Mouse (Mus musculus) frontal cortex, adult 2 months (tissue): Measurements from ENCODE around the gene Cmya5. TPM values are rescaled to one million over a fixed set of nuclear protein-coding genes. Genes with fewer than 3 reads are reported as not detected.
"Not testable (repeated sequence)": the region's sequence is repeated elsewhere in the genome, so short reads cannot be mapped to it uniquely, and the experiment has no call there.

Experiments used
- DNase-seq, 2 experiments: peaks; one replicate each; pipeline ENCODE4 v3.0.0; 2022; ENCODE audit warnings: low spot score in 1 of 2; ENCODE audit errors: extremely low spot score in 1 of 2
- polyA plus RNA-seq: library from polyadenylated mRNA; depleted of rRNA; stranded (reverse); fragments of >200 nt; gene quantifications from 2 replicates; pipeline ENCODE4 v1.2.3, GENCODE M21; 2012; rRNA removed

The Cmya5 gene
- polyA plus RNA-seq, result 1.2 and 1.3 TPM in 2 replicates

DNA sequence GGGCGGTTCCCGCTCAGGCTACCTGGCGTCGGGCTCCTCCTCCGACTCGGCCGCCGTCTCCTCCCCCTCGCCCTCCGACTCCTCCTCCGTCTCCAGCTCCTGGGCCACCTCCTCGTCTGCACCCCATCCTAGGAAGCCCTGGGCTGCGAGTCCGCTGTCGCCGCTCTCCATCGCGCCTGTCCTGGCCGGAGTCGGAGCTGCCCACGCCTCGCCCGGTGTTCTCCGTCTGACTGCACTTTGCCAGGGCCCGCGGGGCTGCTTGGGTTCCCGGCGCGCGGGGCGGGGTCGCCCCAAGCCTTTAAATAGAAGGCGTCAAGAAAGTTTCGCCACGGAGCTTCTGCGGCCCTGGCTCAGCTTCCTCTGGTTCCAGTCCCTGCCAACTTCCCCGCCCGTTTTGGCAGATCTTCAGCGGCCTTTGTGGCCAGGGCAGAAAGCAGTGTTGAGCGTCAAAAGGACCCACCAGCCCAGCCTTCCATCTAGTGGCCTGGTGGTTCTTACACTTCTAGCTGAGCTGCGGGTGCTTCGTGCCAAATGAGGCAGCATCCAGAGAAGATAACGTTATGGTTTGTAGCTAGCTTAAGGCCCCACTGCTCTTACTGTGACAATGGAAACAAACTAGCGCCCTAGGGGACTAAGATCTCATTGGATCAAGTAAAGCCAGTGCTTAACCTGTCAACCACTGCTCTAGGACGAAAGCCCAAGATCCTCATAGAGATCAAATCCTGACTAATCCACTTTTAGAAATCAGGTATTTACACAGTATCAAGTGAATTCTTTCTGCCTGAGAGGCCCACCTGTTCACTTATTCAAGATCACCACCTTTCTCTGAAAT is at the start of gene Cmya5:
Gene Cmya5 (minus strand): TSS at position 389 of the 832 bp plus-strand sequence.
- peak; percentile 64 to 87 for DNase-seq

DNA sequence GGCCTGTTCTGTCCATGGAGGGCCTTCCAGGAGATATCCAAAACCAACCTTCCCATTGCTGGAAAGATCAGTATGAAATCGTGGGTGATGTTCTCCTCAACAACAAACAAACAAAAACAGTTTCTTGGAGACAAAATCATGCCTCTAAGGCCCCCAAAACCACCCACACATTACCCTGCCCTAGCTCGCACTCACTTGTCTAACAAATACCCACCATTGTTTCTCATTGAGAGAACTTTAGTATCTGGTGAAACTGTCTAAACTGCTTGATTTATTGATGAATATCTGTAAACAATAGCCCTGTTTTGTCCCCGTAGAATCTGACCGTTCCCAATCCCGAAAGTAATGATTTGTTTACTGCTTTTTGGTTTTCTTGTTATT is 48.1 kb upstream of the Cmya5 start:
- no peak for DNase-seq

DNA sequence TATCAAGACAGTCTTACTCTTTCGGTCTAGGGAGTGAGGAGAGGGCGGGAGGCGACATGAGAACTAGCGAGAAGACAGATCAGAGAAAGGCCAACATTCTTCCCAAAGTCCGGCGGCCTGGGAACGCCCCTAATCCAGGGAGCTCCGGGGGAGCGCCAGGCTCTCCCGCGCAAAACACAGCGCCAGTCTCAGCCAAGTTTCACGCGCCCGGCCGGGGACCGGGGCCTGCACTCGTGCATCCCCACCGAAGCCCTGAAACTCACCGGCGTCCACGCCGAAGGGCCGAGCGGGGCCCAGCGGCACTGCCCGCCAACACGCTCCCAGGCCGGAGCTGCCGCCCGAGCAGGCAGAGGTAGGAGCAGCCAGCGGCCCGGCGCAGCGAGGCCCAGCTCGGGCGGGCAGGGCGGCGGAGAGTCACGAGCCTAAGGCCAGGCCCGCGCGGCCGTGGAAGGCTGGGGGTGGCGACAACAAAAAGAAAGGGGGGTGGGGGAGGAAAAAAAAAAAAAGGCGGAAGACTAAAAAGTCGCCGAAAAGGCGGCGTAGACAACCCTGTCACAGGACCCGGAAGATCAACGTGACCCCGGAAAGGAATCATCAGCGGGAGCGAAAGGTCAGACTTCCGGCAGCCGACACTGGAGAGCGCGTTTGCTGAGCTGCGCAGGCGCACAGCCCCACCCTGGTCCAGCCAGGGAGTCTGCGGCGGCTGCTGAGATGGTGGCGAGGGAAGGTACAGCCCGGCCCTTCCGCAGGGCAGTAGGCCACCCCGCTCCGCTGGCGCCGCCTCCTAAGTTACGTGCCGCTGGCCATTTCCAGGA is 47.5 kb upstream of the Cmya5 start, which contains the start of gene Tent2:
Gene Tent2 (minus strand): TSS at position 555 of the 815 bp plus-strand sequence.
- DNase-seq, result peak; percentile 89 to 96

DNA sequence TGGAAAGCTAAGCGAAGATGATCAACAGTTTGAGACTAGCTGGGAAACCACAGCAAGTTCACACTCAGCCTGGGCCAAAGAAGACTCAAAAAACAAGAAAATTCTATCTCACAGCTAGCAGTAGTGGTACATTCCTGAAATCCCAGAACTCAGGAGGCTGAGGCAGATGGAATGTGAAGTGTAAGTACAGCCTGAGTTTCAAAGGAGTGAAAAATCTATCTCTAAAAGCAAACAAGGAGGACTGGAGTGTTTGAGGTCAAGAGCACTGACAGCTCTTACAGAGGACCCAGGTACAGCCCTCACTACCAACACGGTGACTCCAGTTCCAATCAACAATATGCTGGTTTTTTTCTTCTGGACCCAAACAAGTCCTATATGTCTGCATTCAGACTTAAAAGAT is 44.9 kb upstream of the Cmya5 start:
- no peak for DNase-seq

DNA sequence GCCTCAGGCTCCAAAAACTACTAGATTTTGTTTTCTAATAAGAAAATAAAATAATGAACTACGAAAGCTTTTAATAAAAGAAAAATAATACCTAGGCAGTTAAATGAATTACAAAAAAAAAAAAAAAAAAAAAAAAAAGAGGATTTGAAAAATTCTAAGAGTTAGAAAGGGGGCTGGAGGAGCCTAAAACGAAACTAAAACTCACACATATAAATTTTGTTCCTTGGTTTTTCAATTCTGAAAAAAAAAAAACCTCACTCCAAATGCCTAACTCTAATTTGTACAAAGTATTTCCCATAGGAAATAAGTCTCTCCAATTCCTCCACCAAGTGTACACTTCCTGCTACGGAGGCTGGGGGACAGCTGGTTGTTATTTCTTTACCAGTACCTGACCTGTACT is 44.2 kb upstream of the Cmya5 start:
- DNase-seq, result no peak

DNA sequence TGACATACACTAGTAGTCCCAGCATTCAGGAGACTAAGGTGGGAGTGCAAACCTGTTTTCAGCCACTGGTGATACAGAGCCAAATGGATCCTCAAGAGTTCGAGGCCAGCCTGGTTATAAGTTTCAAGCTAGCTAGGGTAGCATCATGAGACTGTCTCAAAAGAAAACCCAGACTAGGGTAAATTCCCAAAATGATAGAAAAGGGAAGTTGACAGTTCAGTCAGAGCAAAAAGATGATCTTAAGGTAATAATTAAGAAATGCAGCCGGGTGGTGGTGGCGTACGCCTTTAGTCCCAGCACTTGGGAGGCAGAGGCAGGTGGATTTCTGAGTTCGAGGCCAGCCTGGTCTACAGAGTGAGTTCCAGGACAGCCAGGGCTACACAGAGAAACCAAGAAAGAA is 43.3 kb upstream of the Cmya5 start:
- not testable (repeated sequence) for DNase-seq

DNA sequence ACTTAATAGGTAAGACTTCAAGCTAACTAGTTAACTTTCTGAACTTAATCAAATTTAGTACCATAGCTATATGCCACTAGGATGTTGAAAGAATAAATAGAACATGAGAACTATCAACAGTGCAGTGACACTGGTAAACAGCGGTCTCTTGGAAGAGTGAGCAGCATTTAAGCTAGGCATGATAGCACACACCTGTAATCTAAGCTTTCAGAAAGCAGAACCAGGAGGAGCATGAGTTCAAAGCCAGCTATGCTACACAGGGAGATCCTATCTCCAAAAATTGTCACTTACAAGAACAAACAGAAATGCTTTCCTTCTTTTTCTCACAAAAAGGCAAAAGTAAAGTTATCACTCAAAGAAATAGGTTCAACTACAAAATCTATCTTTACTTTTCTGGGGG is 35.8 kb upstream of the Cmya5 start:
- DNase-seq, result no peak

DNA sequence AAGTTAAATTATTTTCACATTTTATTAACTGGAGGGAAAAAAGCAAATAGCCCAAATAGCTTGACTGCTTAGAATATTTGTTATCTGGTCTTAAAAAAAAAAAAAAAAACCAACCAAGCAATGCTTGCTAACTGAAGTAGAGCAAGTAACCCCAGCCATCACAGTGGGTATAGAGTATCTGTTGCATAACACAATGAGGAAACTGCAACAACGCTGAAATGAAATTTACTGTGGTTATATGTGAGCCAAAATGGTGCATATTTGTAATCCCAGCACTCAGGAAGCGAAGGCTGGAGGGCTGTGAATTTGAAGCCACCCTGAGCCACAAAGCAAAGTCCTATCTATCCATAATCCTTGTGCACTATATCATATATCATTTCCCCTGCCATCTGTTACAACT is 35.0 kb upstream of the Cmya5 start:
- DNase-seq, result no peak

DNA sequence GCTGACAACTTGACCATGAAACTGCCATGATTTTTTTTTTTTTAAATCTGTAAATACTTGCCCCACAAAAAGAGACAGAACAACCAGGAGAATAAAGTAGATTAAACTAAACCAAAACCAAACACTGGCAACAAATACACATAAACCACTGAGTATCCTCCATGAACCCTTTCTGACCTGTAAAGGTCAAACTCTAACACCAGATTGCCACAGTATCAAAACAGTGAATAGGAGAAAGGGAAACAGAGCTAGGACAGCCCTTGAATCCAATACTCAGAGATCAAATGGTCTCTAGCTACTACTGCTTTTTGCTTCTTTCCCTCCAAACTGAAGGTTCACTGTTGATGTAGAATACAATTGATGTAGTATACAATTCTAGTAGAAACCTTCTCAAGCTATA is 33.0 kb upstream of the Cmya5 start:
- no peak for DNase-seq

DNA sequence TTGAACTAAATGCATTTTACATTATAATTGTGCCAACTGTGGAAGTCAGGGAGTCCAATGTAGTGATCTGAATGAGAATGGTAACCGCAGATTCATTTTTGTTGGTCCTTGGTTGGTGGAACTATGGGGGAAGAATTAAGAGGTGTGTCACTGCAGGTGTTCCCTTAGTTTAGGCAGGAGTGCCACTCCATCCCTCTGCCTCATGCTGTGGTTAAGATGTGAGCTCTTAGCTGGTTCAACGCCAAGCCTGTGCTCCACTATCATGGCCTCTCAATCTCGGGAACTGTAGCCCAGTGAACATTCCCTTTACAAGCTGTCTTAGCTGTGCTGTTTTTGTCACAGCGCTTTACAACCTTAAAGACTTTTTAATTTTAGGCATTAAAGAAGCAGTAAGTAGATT is 18.8 kb upstream of the Cmya5 start:
- DNase-seq, result no peak

DNA sequence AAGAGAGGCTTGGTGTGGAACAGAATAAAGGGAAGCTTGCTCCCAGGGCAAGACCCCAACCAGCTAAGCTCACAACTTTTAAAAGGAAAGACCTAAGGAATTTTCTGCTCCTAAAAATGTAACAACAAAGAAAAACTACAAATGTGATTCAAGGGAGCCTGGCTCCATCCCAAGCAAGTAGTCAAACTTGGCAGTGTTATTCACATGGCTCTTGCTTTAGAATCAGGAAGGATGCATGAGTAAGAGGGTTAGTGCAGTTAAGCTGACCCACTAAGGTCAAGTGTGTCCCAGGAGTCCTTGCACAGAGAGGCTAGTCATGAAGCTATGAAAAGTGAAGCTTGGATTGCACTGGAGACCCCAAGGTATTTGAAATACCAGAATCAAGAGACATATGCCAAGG is 17.9 kb upstream of the Cmya5 start:
- DNase-seq, result no peak

DNA sequence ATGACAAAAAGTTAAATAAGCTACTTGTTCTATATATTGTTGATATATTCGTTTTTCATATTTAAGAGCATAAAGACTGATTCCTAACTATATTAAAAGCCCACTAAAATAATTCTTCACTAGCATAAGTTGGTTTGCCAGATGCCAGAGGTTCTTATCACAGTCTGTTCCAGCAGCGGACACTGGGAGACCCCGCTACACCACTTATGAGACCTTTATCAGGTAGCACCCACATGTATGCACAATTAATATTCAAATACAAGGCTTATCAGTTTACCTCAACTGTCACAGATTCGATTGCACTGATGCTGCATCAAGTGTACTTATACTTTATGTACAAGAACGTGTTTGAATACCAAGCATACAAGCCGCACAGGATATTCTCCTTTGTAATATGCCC is 13.7 kb upstream of the Cmya5 start:
- no peak for DNase-seq

DNA sequence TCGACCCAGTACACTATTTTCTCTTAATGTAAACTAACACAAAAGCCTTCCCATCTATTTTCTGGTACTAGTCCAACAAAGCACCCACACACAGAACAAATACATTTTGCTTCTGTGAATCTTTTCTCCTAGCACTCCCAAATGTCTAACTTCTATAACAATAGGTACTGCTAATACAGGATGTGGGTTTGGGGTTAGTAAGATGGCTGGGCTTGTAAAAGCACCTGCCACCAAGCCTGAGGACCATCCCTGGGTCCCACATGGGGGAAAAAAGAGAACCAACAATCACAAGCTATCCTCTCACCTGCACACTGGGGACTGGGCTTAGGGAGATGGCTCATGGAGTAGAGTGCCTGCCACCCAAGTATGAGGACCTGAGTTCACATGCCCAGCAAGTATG is 8.8 kb upstream of the Cmya5 start:
- no peak for DNase-seq

DNA sequence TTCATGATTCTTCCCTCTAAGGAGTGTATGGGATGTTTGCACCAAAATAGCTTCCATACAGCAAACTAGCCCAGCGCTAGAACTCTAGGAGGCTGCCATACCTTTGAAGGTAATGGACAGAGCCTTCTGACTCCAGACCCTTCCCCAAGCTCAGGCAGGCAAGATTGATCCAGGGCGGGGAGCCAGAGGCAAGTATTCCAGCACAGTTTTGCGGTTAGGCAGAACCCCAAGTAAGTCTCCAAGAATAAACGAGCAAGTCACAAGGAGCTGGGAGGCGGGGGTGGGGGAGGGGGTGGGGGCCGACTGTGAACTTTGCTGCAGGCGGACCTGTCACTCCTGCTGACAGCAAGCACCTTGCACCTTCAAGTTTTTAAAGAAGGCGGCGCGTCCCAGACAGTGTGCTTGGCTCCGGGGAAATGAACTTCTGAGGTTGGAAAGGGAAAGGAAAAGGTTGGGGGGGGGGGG is 673 bp downstream of the Cmya5 start:
- peak in 1 of 2 experiments; percentile 40 for DNase-seq

DNA sequence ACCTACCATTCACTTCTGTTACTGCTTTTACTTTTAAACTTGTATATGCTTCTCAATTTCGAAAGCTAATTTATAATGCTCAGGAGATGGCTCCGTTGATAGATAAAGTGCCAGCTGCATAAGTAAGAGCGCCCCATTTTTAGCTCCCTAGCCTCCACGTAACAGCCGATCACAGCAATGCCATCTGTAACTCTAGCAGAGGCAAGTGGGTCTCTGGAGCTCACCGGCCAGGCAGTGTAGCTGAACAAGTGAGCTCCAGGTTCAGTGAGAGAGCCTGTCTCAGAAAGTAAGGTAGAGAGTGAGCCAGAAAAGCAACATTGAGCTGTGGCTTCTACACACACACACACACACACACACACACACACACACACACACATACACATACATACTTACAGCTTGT is 3.3 kb downstream of the Cmya5 start:
- no peak for DNase-seq

DNA sequence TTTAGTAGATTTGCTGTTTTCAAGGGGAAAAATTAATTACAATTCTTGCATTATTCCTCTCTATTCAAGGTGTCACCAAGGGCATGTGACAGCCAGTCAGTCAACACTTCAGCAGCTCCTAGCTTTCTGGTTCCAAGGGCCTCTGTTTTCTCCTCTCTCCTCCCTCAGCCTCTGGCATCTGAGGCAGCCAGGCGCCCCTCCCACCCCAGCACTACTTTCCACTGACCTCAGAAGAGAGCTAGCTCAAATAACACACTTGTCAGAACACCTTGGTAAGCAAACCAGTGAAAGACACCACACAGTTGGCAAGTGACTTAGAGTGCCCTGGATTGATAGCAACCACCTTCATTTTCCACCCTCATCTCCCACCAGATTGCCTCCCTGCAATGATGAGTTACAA is 6.5 kb downstream of the Cmya5 start:
- DNase-seq, result no peak

DNA sequence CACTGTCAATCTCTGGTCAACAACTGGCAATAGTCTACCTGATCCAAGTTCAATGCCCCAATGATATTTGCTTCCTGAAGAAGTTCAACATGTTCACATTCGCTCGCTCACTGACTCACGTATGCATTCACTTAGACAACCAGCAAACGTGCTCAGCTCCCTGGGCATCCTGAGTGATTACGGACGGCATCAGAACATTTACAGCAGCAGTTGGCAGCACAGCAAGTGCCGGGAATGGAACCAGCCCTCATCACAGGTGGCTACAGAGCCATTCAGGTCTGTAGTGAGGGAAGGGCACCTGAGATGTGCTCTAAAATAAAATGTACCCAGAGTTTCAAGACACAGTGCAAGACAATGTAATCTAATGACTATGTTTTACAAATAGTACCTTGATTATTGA is 7.4 kb downstream of the Cmya5 start:
- no peak for DNase-seq

DNA sequence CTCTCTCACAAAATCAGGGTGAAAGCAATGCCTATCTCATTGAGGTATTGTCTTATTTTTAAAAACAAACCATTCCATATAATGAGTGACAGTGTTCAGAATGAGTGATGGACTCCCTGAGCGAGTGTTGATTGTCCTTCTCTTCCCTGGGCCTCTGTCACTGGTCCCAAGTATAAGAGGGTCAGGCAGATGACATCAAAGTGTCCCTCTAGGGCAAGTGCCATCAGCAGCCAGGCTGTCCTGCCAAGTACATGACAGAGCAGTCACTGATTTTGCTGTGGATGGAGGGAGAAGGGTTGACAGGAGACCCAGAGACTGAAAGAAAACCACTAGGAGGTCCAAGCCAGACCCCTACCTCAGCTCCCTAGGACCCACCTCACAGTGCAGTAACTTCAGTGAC is 8.3 kb downstream of the Cmya5 start:
- DNase-seq, result no peak

DNA sequence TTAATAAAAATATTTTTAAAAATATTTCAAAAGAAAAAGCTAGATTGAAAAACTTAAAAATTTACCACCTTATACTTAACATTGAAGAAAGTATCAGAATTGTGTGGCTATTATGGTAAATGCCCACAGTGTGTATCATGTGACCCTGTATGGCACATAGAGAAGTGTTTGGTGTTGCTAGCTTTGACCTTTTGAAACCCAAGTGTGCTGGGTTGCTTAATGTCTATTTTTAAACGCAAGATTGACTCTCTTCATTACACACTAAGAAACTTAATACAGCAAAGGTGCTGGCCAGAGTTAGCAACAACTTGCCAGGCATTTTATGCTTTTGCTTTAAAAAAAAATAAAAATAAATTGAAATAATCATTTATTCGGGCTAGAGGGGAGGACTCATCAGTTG is 9.0 kb downstream of the Cmya5 start:
- no peak for DNase-seq

DNA sequence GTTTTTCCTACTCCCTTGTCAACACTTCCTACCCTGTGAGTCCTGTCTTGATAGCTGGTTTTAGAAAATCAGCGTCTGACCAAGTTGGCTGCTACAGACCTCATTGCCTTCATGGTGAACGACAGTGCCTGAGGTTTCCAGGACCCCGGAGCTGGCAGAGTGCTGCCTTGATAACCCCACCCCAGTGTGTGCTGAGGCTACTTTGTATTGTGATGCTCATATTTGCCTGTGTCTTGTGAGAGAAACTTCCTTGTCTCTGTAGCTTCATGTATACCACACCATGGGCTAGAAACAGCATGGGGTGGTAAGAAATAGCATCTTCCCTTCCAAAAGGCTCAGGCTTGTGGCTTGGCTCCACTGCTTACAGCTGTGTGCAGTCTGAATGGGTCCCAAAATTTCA is 13.8 kb downstream of the Cmya5 start:
- DNase-seq, result no peak

DNA sequence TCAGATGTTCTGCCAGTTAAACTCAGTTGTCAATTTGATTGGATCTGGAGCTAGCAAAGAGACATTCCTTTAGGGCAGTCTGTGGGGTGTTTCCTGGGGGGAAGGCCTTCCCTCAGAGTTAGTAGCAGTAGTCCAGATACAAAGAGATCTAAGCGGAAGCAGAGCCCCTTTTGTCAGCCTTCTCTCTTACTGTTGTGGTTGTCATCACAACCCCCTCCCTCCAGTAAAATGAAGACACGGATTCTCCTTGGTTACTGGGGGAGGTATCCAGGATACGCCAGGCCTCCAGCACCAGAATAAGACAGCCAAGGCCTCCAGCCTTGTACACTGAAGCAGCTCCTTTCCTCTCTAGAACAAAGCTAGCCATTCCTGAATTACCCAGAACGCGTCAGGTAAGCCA is 15.6 kb downstream of the Cmya5 start:
- DNase-seq, result no peak
